Mouse (Mus musculus): ENCODE measurements around the gene Hddc3.
"Not testable (repeated sequence)": the region's sequence is repeated elsewhere in the genome, so short reads cannot be mapped to it uniquely, and the experiment has no call there.

The Hddc3 gene

GRCm38 (mm10) chr7:80369967-80370431 is 27.1 kb downstream of the Hddc3 start:
- no peak for DNase-seq (ENCODE audit: low spot score in 2 of 2)

GRCm38 (mm10) chr7:80370649-80371040 is 27.7 kb downstream of the Hddc3 start:
- peak; percentile 68 to 86 for DNase-seq (ENCODE audit: low spot score in 2 of 2)

GRCm38 (mm10) chr7:80371041-80371751 is 28.3 kb downstream of the Hddc3 start, which contains the start of gene Man2a2:
TSS of gene Man2a2 (minus strand) at chr7:80371375.
- peak; percentile 74 to 91 for DNase-seq (ENCODE audit: low spot score in 2 of 2)

DNA sequence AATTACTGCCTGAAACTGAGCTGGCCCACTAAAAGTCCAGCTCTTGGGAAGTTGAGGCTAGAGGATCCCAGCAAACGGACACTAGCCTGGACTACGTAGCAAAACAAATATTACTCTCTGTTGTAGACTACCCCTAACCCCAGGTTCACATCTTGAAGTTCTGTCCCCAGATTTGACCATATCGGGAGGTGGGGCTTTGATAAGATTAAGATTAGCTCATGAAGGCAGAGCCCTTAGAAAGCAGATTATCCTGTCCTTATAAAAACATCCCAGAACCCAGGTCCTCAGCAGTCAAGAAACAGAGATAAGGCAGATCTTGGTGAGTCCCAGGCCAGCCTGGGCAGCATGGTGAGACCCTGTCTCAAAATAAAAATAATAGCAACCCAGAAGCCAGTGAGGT is 29.3 kb downstream of the Hddc3 start:
- no peak for DNase-seq (ENCODE audit: low spot score in 2 of 2)

- DNase-seq (ENCODE audit: low spot score in 2 of 2) = no peak
Observed at GRCm38 (mm10) chr7:80372667-80373066, 29.8 kb downstream of the Hddc3 start.

DNA sequence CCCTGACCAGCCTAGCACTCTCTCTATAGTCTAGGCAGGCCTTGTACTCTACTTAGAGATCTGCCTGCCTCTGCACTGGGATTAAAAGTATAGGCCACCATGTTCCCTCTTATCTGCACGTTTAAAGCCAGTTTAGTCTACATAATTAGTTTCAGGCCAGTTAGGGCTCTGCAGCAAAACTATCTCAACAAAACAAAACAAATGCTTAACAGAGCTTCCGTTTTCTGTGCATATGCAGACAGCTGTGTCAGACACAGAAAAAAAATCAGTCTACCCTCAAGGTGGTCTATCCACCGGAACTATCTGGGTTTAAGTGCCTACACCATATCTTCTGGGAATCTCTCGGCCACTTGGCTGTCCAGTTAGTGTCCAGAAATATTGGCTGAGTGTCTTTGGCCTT is 30.4 kb downstream of the Hddc3 start:
- no peak for DNase-seq (ENCODE audit: low spot score in 2 of 2)

DNA sequence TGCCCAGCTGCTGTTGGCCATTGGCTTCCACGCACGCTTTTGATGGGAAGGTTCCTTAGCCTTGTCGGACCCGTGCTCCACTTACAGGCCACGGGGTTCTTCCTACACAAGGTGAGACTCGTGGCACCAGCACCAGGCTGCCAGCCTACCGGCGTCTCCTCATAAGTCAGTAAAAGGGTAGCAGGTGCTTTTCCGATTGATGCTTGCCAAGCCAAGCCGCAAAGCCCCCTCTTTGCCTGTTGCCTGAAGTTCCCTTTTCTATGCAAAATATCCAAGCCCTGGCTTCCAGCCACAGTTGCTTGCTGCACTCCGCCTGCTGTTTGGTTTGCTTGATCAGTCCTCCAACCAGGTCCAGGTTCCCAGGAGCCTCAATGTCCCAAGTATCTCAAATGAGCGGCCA is 30.9 kb downstream of the Hddc3 start:
- DNase-seq (ENCODE audit: low spot score in 2 of 2) = no peak

- no peak for DNase-seq (ENCODE audit: low spot score in 2 of 2)
Observed at GRCm38 (mm10) chr7:80374280-80374679, 31.4 kb downstream of the Hddc3 start.

- no peak for DNase-seq (ENCODE audit: low spot score in 2 of 2)
Observed at GRCm38 (mm10) chr7:80374733-80375132, 31.8 kb downstream of the Hddc3 start.

GRCm38 (mm10) chr7:80375376-80376039 is 32.6 kb downstream of the Hddc3 start:
- DNase-seq (ENCODE audit: low spot score in 2 of 2) = no peak

DNA sequence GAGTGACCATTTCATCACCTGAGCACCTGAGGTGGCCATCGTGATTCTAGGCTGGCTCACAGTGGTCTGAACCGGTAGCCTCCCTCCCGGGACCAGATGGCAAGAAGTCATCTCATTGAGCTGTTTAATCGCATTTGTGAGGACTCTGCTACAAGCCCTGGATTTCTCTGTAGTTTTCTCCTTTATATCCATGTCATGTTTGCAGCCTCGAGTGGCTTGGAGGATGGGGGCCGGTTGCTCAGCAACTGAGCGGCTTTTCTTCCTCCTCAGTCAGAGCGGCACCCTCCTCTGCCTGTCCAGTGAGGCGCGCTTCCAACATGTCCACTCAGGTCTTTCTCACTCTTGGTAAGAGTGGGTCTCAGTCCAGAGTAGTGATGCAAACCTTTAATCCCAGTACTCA is 33.3 kb downstream of the Hddc3 start:
- no peak for DNase-seq (ENCODE audit: low spot score in 2 of 2)

DNA sequence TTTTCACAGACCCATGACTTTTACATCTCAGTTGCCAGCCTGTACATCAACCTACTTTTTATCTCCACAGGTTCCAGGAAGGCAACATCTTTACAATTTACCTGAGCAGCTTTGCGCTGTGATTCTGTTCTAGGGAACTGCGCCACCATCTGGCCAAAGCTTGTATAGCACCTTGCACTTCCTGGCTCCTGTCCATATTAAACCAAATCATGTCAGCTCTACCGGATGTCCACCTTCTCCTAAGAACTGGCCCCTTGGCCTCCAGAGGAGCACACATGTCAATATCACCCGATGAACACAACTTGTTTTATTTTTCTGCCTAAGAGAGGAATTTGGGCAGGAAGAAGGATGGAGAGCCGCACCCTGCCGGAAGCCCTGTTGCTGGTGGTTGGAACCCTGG is 34.6 kb downstream of the Hddc3 start:
- DNase-seq (ENCODE audit: low spot score in 2 of 2) = peak; percentile 62 to 89

DNA sequence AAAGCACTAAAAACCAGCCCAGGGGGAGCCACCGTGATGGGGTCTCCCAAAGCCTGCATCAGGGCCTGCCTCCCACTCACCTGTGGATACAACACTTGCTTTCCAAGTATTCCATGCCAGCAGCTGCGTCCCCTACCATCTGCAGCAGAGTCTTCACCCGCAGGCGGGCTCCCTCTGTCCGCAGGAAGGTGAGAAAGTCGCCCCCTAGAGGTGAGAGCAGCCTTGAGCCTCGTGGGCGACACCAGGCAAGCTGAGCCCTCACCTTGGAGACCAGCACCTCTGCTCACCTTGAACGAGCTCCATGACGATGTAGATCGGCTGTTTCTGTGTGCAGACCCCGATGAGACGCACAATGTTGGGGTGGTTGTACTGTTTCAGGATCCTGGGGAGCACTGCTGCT is 36.6 kb downstream of the Hddc3 start:
- DNase-seq (ENCODE audit: low spot score in 2 of 2) = no peak

- no peak for DNase-seq (ENCODE audit: low spot score in 2 of 2)
Observed at GRCm38 (mm10) chr7:80382919-80383318, 40.0 kb downstream of the Hddc3 start.

- peak; percentile 88 to 98 for DNase-seq (ENCODE audit: low spot score in 2 of 2)
Observed at GRCm38 (mm10) chr7:80386235-80386930, 43.5 kb downstream of the Hddc3 start.

DNA sequence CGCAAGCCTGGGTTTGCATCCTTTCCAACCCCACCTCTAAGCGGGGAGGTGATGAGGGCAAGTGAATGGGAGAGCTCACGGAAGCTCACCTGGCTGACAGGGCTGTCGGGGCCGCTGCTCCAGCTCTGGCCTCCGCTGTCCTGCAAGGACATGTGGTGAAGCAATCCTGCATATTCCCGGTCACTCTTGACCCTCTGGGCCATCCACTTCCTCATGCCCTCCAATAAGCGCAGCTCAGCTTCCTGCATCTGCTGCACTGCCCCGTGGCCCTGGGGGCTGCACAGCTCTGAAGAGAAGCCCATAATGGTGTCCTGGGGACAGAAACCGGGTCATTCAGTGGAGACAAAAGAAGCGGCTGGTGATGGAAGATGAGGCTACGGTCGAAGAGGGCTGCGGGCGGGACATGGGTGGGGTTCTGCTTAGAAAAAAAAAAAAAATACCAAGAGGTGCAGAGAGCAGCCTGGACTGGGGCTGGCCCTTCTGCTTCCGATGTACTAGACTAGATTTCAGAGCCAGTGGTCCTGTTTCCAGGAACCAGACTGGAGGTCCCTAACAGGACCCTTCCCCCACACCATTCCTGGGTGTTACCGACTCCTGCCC is 44.2 kb downstream of the Hddc3 start:
- peak in 1 of 2 experiments; percentile 74 for DNase-seq (ENCODE audit: low spot score in 2 of 2)

DNA sequence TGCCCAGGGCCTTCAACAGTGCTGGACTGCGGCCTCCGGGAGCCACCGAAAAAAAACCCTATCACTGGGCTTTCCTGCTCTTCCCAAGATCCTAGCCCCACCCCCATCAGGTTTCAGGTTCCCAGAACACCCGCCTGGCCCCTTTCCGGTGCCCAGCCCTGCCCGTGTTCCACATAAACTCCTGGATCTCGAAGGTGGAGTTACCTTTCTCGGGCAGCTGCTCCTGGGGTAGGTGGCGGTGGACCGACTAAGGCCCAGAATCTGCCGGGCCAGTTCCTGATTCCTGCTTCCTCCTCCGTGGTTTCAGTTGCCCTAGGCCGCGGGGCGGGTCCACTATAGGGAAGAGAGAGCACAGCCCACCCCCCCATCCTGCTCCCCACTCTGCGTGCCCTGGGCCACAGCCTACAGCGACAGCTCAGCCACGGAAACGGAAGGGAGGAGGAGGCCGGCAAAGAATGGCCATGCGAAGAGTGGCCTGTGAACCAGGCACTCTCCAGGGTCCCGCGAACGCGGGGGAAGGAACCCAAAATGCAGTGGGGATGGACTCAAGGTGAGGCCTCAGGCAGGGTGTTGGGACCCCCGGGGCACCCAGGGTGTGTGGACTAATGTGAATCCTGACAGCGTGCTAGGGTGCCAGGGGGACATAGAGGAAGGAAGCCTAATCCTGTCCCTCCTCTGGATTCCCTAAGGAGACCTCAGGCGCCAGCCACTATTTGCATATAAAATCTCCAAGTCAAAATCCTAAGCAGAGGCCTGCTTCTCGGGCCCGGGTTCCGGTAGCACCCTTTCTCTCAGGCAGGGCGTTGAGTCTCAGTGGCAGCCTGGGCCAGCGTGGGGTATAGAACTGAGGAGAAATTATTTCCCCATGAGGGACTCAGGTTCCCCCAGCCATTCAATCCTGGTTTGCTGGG is 45.0 kb downstream of the Hddc3 start, which contains the start of gene Fes:
TSS of gene Fes (minus strand) at position 314 of the 911 bp plus-strand sequence.
- peak; percentile 74 to 85 for DNase-seq (ENCODE audit: low spot score in 2 of 2)

GRCm38 (mm10) chr7:80392119-80392518 is 49.2 kb downstream of the Hddc3 start:
- DNase-seq (ENCODE audit: low spot score in 2 of 2) = no peak

GRCm38 (mm10) chr7:80394600-80394999 is 51.7 kb downstream of the Hddc3 start:
- no peak for DNase-seq (ENCODE audit: low spot score in 2 of 2)

GRCm38 (mm10) chr7:80396427-80396826 is 53.5 kb downstream of the Hddc3 start:
- DNase-seq (ENCODE audit: low spot score in 2 of 2) = not testable (repeated sequence)

- DNase-seq (ENCODE audit: low spot score in 2 of 2) = no peak
Observed at GRCm38 (mm10) chr7:80397986-80398385, 55.1 kb downstream of the Hddc3 start.
